Mouse (Mus musculus): ENCODE measurements at regions not wholly inside any gene's neighbourhood (a gene's known extent, or its start where the extent isn't known, plus 50 kb on each side); places are given as distances from the start of the nearest gene placed in this dataset.

- no peaks in the 10 kb centered on the region for H3K4me1 ChIP-seq (replicated peaks)
- H3K27me3 ChIP-seq (ENCODE audit: insufficient read depth, poor library complexity, severe bottlenecking) = no peaks in the 10 kb centered on the region
- DNase-seq (ENCODE audit: low spot score) = no peak
- no peak overlapping the region for H3K27ac ChIP-seq
- no peaks in the 10 kb centered on the region for H3K36me3 ChIP-seq
- WGBS = 88% methylated on average over 3 of the region's 3 CpGs
- H3K9me3 ChIP-seq = no peaks in the 10 kb centered on the region
- H3K4me3 ChIP-seq = no peak overlapping the region
Observed at GRCm38 (mm10) chr14:36612860-36613259, 355.7 kb downstream of the Ccser2 start.

GRCm38 (mm10) chr14:36584065-36584635, 384.4 kb downstream of the Ccser2 start:
- H3K27ac ChIP-seq = no peak overlapping the region
- no peaks in the 10 kb centered on the region for H3K27me3 ChIP-seq (ENCODE audit: insufficient read depth, poor library complexity, severe bottlenecking)
- WGBS = 57% methylated on average over 4 of the region's 4 CpGs
- H3K9me3 ChIP-seq = no peaks in the 10 kb centered on the region
- H3K4me1 ChIP-seq (replicated peaks) = no peaks in the 10 kb centered on the region
- DNase-seq (ENCODE audit: low spot score) = no peak
- no peaks in the 10 kb centered on the region for H3K36me3 ChIP-seq
- H3K4me3 ChIP-seq = no peak overlapping the region

GRCm38 (mm10) chr14:36583338-36584064, 385.1 kb downstream of the Ccser2 start:
- 74% methylated on average over 3 of the region's 3 CpGs for WGBS
- H3K27ac ChIP-seq = no peak overlapping the region
- H3K4me3 ChIP-seq = no peak overlapping the region
- no peaks in the 10 kb centered on the region for H3K4me1 ChIP-seq (replicated peaks)
- H3K9me3 ChIP-seq = no peaks in the 10 kb centered on the region
- DNase-seq (ENCODE audit: low spot score) = no peak
- H3K36me3 ChIP-seq = no peaks in the 10 kb centered on the region
- no peaks in the 10 kb centered on the region for H3K27me3 ChIP-seq (ENCODE audit: insufficient read depth, poor library complexity, severe bottlenecking)

DNA sequence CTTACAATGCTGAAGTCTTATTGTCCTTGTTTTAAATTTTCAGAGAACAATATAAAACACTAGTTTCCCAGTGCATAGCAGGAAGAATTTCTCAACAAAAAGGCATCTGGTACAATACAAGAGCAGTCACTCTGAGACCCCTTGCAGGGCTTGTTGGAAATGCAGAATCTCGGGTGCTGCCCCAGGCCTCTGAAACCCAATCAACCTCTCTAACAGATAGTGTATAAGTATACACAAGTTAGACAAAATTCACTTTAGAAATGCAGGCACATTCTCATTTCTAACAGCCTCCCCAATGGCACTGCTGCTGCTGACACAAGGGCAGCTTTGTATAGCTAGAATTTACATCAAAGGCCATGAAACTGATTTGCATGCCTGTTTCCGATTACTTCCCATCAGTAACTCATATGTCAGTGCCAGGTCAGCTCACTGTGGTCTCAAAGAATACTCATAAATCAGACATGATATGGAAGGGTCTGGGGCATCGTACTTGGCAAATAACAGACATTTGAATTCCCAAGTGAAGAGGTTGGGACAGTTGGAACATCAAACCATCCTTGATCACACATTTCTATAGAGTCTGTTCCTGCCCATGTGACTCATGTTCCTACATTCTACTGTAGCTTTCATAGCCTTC, 405.2 kb downstream of the Ccser2 start:
- H3K9me3 ChIP-seq = no peaks in the 10 kb centered on the region
- no peak overlapping the region for H3K4me3 ChIP-seq
- H3K4me1 ChIP-seq (replicated peaks) = no peaks in the 10 kb centered on the region
- no peak for DNase-seq (ENCODE audit: low spot score)
- WGBS = 53% methylated on average over 3 of the region's 3 CpGs
- no peaks in the 10 kb centered on the region for H3K36me3 ChIP-seq
- H3K27me3 ChIP-seq (ENCODE audit: insufficient read depth, poor library complexity, severe bottlenecking) = no peaks in the 10 kb centered on the region
- no peak overlapping the region for H3K27ac ChIP-seq

DNA sequence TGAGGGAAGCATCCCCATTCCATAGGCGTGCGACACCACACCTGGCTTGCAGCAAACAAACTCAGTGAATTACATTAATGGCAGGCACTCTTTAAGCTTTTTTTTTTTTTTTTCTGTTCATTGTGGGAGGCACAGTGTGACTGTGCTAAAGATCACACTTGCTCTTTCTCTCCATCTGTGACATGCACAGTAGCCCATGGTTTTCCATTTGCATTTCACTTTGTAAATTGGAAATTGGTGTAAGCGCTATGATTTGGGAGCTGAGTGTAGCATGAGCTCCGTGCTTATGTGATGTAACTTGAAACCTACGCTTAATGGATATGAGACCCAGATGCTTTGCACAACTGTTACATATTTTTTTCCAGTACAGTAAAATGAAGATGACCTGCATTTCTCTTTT, 431.2 kb downstream of the Ccser2 start:
- no peak for DNase-seq (ENCODE audit: low spot score)
- no peaks in the 10 kb centered on the region for H3K9me3 ChIP-seq
- 92% methylated on average over 5 of the region's 5 CpGs for WGBS

DNA sequence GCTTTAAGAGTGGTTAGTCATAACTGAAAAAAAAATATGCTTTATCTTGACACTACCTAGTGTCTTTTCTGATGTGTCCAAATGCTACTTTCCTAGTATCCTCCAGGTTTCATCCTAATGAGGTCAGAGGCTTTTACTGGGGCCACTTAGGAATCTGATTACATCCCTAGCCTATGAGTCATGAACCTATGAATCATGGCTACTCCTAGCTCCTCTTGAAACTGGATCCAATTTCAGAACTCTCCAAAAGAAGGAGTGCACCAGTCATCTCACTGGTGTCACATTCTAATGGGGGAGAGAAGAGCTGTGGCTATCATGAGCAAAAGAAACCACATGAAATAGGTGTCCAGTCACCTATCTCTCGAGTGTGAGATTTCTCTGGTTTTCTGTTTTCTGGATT, 432.6 kb downstream of the 4930474N05Rik start:
- no peaks in the 10 kb centered on the region for H3K9me3 ChIP-seq
- 75% methylated on average over 1 of the region's 1 CpGs for WGBS
- H3K27ac ChIP-seq = no peak overlapping the region
- H3K4me1 ChIP-seq (replicated peaks) = no peaks in the 10 kb centered on the region
- no peaks in the 10 kb centered on the region for H3K36me3 ChIP-seq
- no peak for DNase-seq (ENCODE audit: low spot score)
- H3K4me3 ChIP-seq = no peak overlapping the region
- H3K27me3 ChIP-seq (ENCODE audit: insufficient read depth, poor library complexity, severe bottlenecking) = no peaks in the 10 kb centered on the region

More for the DNA sequence above, 431.2 kb downstream of the Ccser2 start:
- Histone ChIP-seq H3K27me3 (ENCODE audit: insufficient read depth, poor library complexity, severe bottlenecking) (no peaks in the 10 kb centered on the region), H3K36me3 (no peaks in the 10 kb centered on the region), H3K4me1 (replicated peaks) (no peaks in the 10 kb centered on the region), H3K27ac (no peak overlapping the region), H3K4me3 (no peak overlapping the region)

GRCm38 (mm10) chr14:36525591-36526037, 430.9 kb downstream of the 4930474N05Rik start:
- DNase-seq (ENCODE audit: low spot score) = no peak
- no peaks in the 10 kb centered on the region for H3K36me3 ChIP-seq
- no peak overlapping the region for H3K4me3 ChIP-seq
- no peaks in the 10 kb centered on the region for H3K9me3 ChIP-seq
- H3K27ac ChIP-seq = no peak overlapping the region
- H3K4me1 ChIP-seq (replicated peaks) = no peaks in the 10 kb centered on the region
- H3K27me3 ChIP-seq (ENCODE audit: insufficient read depth, poor library complexity, severe bottlenecking) = no peaks in the 10 kb centered on the region

DNA sequence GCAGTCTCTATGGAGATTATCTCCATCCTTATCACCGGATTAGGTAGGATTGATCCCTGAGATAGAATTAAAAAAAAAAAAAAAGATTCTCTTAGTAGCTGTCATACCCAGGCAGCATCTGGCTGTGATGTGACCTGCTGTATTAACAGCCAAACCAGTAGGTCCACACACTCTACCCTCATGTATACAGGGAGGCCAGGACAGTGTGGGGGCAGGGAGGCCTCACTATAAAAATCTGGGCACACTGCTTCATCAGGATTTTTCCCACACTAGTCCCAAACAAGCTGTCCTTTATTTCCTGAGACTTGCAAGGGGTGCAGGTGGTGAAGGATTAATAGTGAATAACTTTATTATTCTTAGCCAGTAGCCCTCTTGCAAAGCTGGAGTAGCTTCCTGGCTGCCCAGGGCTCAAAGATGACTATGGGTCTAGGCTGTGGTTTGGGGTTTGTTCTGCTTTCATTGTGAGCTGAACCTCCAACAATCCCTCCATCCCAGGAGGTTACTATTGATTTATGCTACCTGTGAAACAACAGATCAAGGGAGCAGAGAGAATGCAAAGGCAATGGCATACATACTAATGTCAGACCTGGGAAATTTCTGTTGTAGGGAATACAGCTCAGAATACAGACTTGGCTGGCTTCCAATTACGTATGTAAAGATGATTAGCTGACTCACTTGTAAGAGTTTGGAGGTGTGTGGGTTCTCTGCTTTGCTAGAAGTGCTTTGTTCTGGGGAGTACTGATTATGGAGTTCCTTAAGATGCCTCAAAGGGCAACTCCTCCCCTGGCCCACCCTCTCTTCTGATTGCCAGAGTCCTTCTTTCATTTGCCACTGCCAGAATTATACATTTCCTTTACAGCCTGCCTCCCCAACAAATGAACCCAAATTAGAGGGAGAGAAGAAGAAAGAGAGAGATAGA, 407.6 kb downstream of the 4930474N05Rik start:
- 76% methylated on average over 2 of the region's 2 CpGs for WGBS
- Histone ChIP-seq H3K4me1 (replicated peaks) (no peaks in the 10 kb centered on the region), H3K27ac (no peak overlapping the region), H3K27me3 (ENCODE audit: insufficient read depth, poor library complexity, severe bottlenecking) (no peaks in the 10 kb centered on the region), H3K36me3 (no peaks in the 10 kb centered on the region), H3K9me3 (no peaks in the 10 kb centered on the region), H3K4me3 (no peak overlapping the region)
- DNase-seq (ENCODE audit: low spot score) = no peak

DNA sequence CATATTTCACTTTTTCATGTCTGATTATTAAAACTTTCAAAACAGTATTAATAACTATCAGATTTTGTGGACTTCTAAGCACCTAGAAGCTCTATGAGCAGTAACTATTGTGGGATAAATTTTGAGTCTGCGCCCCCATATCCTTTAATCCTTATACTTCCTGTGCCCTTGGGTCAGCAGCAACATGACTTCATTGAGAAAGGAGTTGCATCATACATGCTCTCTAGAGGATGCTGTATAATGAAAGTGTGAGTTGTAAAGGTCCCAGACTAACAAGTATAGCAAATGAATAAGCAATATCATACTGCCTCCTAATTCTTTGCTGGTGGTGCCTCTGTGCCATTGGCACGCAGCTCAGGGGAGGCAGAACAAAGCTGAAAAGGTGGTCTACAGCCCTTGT, 404.6 kb downstream of the 4930474N05Rik start:
- Histone ChIP-seq H3K36me3 (no peaks in the 10 kb centered on the region), H3K27ac (no peak overlapping the region), H3K9me3 (no peaks in the 10 kb centered on the region), H3K27me3 (ENCODE audit: insufficient read depth, poor library complexity, severe bottlenecking) (no peaks in the 10 kb centered on the region), H3K4me1 (replicated peaks) (no peaks in the 10 kb centered on the region), H3K4me3 (no peak overlapping the region)
- DNase-seq (ENCODE audit: low spot score) = no peak
- WGBS = 92% methylated on average over 2 of the region's 2 CpGs

DNA sequence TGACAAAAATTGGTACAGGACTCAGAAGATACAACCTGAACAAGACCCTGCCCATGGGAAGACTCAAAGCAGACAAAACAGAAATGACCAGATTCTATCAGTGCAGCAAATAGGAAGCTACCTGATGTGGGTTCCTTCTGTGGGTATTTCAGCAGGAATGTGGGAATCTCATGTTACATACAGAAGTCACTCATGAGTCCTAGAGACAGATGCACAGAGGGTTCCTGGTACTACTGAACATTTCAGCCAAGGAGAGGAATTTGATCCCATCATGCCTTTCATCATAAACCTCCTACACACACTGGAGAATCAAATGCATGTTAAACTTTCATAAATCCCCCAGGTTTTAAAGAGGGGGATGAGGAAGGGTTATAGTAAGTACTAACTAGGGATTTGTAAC, 390.8 kb downstream of the 4930474N05Rik start:
- DNase-seq (ENCODE audit: low spot score) = no peak
- no peaks in the 10 kb centered on the region for H3K9me3 ChIP-seq
- no peak overlapping the region for H3K27ac ChIP-seq
- no peaks in the 10 kb centered on the region for H3K36me3 ChIP-seq
- no peak overlapping the region for H3K4me3 ChIP-seq
- no peaks in the 10 kb centered on the region for H3K4me1 ChIP-seq (replicated peaks)
- H3K27me3 ChIP-seq (ENCODE audit: insufficient read depth, poor library complexity, severe bottlenecking) = no peaks in the 10 kb centered on the region

- WGBS = 64% methylated on average over 2 of the region's 2 CpGs
- Histone ChIP-seq H3K36me3 (no peaks in the 10 kb centered on the region), H3K27me3 (ENCODE audit: insufficient read depth, poor library complexity, severe bottlenecking) (no peaks in the 10 kb centered on the region), H3K9me3 (no peaks in the 10 kb centered on the region), H3K27ac (no peak overlapping the region), H3K4me1 (replicated peaks) (no peaks in the 10 kb centered on the region), H3K4me3 (no peak overlapping the region)
- no peak for DNase-seq (ENCODE audit: low spot score)
Observed at GRCm38 (mm10) chr14:36471617-36472016, 376.9 kb downstream of the 4930474N05Rik start.

DNA sequence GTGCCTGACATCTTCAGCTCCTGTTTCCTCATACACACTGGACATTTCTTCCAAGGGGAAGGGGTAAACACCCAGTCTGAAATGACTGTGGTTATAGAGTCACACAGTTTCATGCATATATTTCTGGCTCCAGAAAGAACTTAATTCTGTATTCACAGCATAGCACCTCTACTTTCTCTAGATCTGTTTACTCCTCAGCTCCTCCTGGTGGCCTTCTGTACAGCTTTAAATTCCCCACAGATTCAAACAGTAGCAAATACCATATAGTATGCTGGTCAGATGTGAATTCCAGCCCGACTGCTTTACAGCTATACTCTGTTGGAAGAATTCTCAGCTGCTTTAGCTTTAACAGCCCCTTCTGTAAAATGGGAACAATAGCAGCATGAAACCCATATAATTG, 375.6 kb downstream of the 4930474N05Rik start:
- Histone ChIP-seq H3K27ac (no peak overlapping the region), H3K9me3 (no peaks in the 10 kb centered on the region), H3K4me3 (no peak overlapping the region), H3K4me1 (replicated peaks) (no peaks in the 10 kb centered on the region), H3K27me3 (ENCODE audit: insufficient read depth, poor library complexity, severe bottlenecking) (no peaks in the 10 kb centered on the region), H3K36me3 (no peaks in the 10 kb centered on the region)
- 80% methylated on average over 1 of the region's 1 CpGs for WGBS
- DNase-seq (ENCODE audit: low spot score) = no peak

DNA sequence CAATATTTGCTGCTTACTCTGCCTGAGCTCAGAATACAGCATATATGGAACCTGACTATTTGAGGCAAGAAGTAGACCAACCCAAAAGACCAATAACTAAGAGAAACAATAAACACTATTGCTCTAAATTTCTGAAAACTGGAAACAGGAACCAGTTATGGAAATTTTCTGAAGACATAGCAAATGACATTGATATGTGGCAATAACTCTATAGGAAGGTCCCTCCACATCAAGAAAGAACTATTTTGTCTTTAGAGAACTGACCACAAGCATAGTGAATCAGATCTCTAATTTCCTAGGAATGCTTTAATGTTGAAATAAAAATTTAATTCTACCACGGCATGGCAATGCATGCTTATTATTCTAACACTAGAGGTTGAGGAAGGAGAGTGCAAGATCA, 358.3 kb downstream of the 4930474N05Rik start:
- no peaks in the 10 kb centered on the region for H3K9me3 ChIP-seq
- H3K4me1 ChIP-seq (replicated peaks) = no peaks in the 10 kb centered on the region
- no peaks in the 10 kb centered on the region for H3K36me3 ChIP-seq
- H3K4me3 ChIP-seq = no peak overlapping the region
- WGBS = 85% methylated on average over 1 of the region's 1 CpGs
- DNase-seq (ENCODE audit: low spot score) = no peak
- H3K27ac ChIP-seq = no peak overlapping the region
- H3K27me3 ChIP-seq (ENCODE audit: insufficient read depth, poor library complexity, severe bottlenecking) = no peaks in the 10 kb centered on the region

Data from hindbrain, embryonic 10.5 days (tissue).